Comparison of ENCODE assay signal across 9 mouse cellular contexts in the genomic region with DNA sequence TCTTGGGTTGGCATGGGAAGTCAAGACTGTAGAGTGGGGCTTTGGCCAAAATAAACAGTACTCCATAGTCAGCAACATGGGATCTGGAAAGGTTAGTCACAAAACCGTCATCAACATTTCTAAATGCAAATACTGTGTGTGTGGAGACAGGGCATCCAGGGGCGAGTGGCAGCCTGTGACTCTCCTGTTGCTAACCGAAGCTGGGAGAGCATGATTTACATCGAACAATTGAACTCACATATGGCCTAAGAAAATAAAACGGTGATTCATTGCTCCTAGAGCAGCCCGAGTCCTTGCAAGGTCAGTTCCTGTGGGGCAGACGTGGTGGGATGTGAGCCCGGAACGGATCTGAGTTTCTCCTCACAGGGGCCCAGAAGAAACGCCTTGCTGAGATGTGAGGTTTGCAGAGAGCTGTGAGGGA.
A peak's percentile ranks its signal among the peaks of the same experiment; 100 is the strongest.
DNase-seq lines count a peak whose midpoint lies in the region; ATAC-seq lines count a peak whose summit lies in the region.
"Had no signal": no experiment of that assay in that cellular context is flagged by ENCODE, and none has a peak within 500 bp of the region (broad histone marks: within the 10 kb centered on the region; RNA-seq: fewer than 3 reads in every experiment).

No protein-coding gene starts in this region.

- H3K4me3 ChIP-seq in heart, embryonic 14.5 days (ENCODE audit: control insufficient read depth in 1 of 2, insufficient read depth in 1 of 2, low read depth in 1 of 2, low read length in 2 of 2), result no peak overlapping the region
- H3K4me3 ChIP-seq in limb, embryonic 11.5 days (ENCODE audit: low read depth, low read length), result no peak overlapping the region
- H3K4me3 ChIP-seq: forebrain, embryonic 13.5 days had no signal

- DNase-seq in adrenal gland, postnatal 10 days, result peak; percentile 18
- DNase-seq in adrenal gland, adult 18-20 months (ENCODE audit: low spot score in 2 of 2), result no peak
- peak; percentile 48 for DNase-seq in 3134 (ENCODE audit: extremely low read depth, insufficient read length, low spot score)
- DNase-seq in limb, embryonic 11.5 days (ENCODE audit: low spot score), result peak; percentile 64
- DNase-seq in layer of hippocampus, postnatal 36 days, result no peak
- DNase-seq in natural killer cell, adult 2 months (ENCODE audit: low spot score in 2 of 2), result no peak

- WGBS in heart, embryonic 14.5 days, result 50% methylated on average over 10 of the region's 10 CpGs
- WGBS in limb, embryonic 11.5 days, result 14% methylated on average over 10 of the region's 10 CpGs

- no peak overlapping the region for H3K9ac ChIP-seq in heart, embryonic 14.5 days (ENCODE audit: low read length)
- no peak overlapping the region; the same call in 1 of the 2 replicates for H3K9ac ChIP-seq in limb, embryonic 11.5 days (ENCODE audit: low read length)
- H3K9ac ChIP-seq: forebrain, embryonic 13.5 days had no signal

- no peak overlapping the region for H3K4me2 ChIP-seq in heart, embryonic 14.5 days (ENCODE audit: low read length)
- H3K4me2 ChIP-seq in limb, embryonic 11.5 days (ENCODE audit: low read depth, severe bottlenecking), result no peak overlapping the region
- H3K4me2 ChIP-seq: forebrain, embryonic 13.5 days had no signal

- peak overlapping the region; percentile 74 to 79 for H3K27ac ChIP-seq in heart, embryonic 14.5 days (replicated peaks in 1 of 2; ENCODE audit: control insufficient read depth in 1 of 2, insufficient read depth in 1 of 2, low read depth in 2 of 2, low read length in 2 of 2)
- H3K27ac ChIP-seq in limb, embryonic 11.5 days (replicated peaks; ENCODE audit: low read depth, low read length), result peak overlapping the region; percentile 98
- H3K27ac ChIP-seq: forebrain, embryonic 13.5 days had no signal

- no peaks in the 10 kb centered on the region for H3K36me3 ChIP-seq in heart, embryonic 14.5 days (ENCODE audit: control insufficient read depth, insufficient read depth, low read length)
- H3K36me3 ChIP-seq in limb, embryonic 11.5 days (ENCODE audit: control insufficient read depth, insufficient read depth, low read length), result no peaks in the 10 kb centered on the region

- H3K4me1 ChIP-seq in heart, embryonic 14.5 days (ENCODE audit: control insufficient read depth in 2 of 2, insufficient read depth in 2 of 2, low read length in 2 of 2), result peaks cover 0 to 3% of the 10 kb centered on the region in 2 experiments; a peak in 1 of 4 replicates
- H3K4me1 ChIP-seq in limb, embryonic 11.5 days (ENCODE audit: control insufficient read depth, insufficient read depth, low read length), result peaks cover 14% of the 10 kb centered on the region

- no peak for ATAC-seq in heart, embryonic 14.5 days (ENCODE audit: insufficient number of reproducible peaks, insufficient read depth, low FRiP score, low read depth)
- ATAC-seq in limb, embryonic 11.5 days (ENCODE audit: insufficient number of reproducible peaks, low FRiP score, low TSS enrichment, low read depth), result peak; percentile 46
- ATAC-seq in activated CD4-positive, CD25-positive, alpha-beta regulatory T cell, adult 4 months, result no peak
- ATAC-seq: forebrain, embryonic 13.5 days had no signal

- H3K27me3 ChIP-seq in heart, embryonic 14.5 days (ENCODE audit: control insufficient read depth, insufficient read depth, low read length), result no peaks in the 10 kb centered on the region
- H3K27me3 ChIP-seq in limb, embryonic 11.5 days (ENCODE audit: control insufficient read depth, insufficient read depth, low read length), result no peaks in the 10 kb centered on the region
- H3K27me3 ChIP-seq: forebrain, embryonic 13.5 days had no signal

- H3K9me3 ChIP-seq in heart, embryonic 14.5 days (ENCODE audit: control insufficient read depth, low read length), result no peaks in the 10 kb centered on the region
- H3K9me3 ChIP-seq in limb, embryonic 11.5 days (ENCODE audit: control insufficient read depth, low read length), result no peaks in the 10 kb centered on the region
- H3K9me3 ChIP-seq: forebrain, embryonic 13.5 days had no signal

Comparison
In these comparisons a context has a peak if more than half of its experiments do, and no peak if none do; other contexts are left out.
1. DNase-seq: peak in adrenal gland, postnatal 10 days (single experiment), 3134 (single experiment) and limb, embryonic 11.5 days (single experiment); none in adrenal gland, adult 18-20 months (0 of 2), layer of hippocampus, postnatal 36 days (0 of 2) and natural killer cell, adult 2 months (0 of 2).